Mouse (Mus musculus) olfactory bulb, adult 2 months (tissue): ENCODE data around the gene Ksr1. TPM values are rescaled to one million over a fixed set of nuclear protein-coding genes. Genes with fewer than 3 reads are reported as not detected.

Source experiments
- H3K27ac ChIP-seq: fragments of 200-500 bp; 2 replicates; pipeline ENCODE4 v1.5.1; 2012; ENCODE audit warnings: low read depth, low read length; ENCODE audit not compliant: insufficient read depth
- H3K4me1 ChIP-seq: fragments of 200-500 bp; 2 replicates; pipeline ENCODE4 v1.6.1; 2012; ENCODE audit warnings: low read length; ENCODE audit not compliant: control insufficient read depth, insufficient read depth
- H3K4me3 ChIP-seq: fragments of 200-500 bp; 2 replicates; pipeline ENCODE4 v1.5.1; 2012; ENCODE audit warnings: mild to moderate bottlenecking, low read depth, low read length, moderate library complexity; ENCODE audit not compliant: insufficient read depth
- CTCF ChIP-seq: fragments of 200-500 bp; IDR thresholded peaks from 2 replicates; pipeline ENCODE4 v1.5.1; 2012; ENCODE audit warnings: low read depth, mild to moderate bottlenecking, low read length, moderate library complexity; ENCODE audit not compliant: insufficient read depth
- POLR2A ChIP-seq: fragments of 200-500 bp; IDR thresholded peaks from 2 replicates; pipeline ENCODE4 v1.6.1; 2012; ENCODE audit warnings: mild to moderate bottlenecking, low read depth, low read length, moderate library complexity; ENCODE audit not compliant: insufficient read depth
- WGBS: fragments of 180-500 bp; shearing (Covaris S2); methylation state at CpG from one replicate; pipeline ENCODE4 v1.1.7; 2018; 5-methylcytosine and 5-hydroxymethylcytosine counted together
- polyA plus RNA-seq: library from polyadenylated mRNA; stranded (reverse); fragments of >200 nt; gene quantifications from 2 replicates; pipeline ENCODE4 v1.2.4, GENCODE M21; 2012; ENCODE audit warnings: low replicate concordance; ENCODE audit not compliant: missing spikeins, insufficient read depth, insufficient read length

Ksr1 gene
- polyA plus RNA-seq, 1 experiment: not detected

DNA sequence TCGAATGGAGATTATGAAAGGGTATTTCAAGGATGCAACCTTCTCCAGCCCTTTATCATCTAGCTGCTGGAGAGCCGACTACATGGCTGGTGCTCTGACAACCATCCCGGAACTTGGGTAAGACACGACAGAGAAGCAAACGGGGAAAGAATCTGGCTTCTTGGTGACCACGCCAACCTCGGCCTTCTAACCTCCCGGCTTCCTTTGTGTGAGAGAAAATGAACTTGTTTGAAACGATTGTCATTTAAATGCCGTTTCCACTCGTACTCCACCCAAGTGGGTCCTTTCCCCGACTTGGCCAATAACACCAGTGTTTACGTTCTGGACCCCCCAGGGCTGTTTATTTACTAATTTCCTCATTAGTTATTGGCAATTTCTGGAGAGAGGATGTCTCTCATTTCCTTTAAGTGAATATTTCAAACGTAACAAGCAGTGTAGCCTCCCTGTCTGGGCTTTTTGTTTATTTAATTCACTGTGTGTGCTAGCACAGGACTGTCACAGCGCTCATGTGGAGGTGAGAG lies 52.8 kb downstream of the Ksr1 start:
- peaks cover 65% of the 10 kb centered on the region for H3K4me1 ChIP-seq
- H3K4me3 ChIP-seq: no peak overlapping the region
- 53% methylated on average over 15 of the region's 15 CpGs for WGBS
- TF ChIP-seq POLR2A (no peak), CTCF (no peak)
- H3K27ac ChIP-seq: peak overlapping the region; percentile 20

GRCm38 (mm10) chr11:79092802-79093201 lies 53.4 kb downstream of the Ksr1 start:
- H3K27ac ChIP-seq: peak overlapping the region; percentile 20; the same call in 1 of the 2 replicates
- peaks cover 70% of the 10 kb centered on the region for H3K4me1 ChIP-seq
- TF ChIP-seq CTCF (no peak), POLR2A (no peak)
- H3K4me3 ChIP-seq: no peak overlapping the region
- WGBS: 56% methylated on average over 7 of the region's 7 CpGs

DNA sequence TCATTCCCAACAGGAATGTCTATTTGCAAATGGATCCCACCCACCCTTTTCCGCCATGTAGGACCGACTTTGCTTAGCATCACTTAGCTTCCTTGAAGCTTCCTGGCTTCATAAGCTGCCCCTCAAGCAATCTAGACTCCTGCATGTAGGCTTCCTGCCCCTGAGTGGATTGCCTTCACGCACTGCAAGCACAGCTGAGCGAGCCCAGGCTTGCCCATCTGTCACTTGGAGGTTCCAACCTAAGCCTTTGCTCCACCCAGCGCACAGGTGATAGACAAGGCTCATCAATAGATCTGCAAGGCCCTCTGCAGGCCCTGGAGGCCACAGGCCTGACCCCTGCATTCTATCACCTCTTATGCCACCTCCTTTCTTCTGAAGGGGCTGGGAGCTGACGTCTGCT lies 54.0 kb downstream of the Ksr1 start:
- Histone ChIP-seq H3K27ac (no peak overlapping the region), H3K4me3 (no peak overlapping the region), H3K4me1 (peaks cover 68% of the 10 kb centered on the region)
- 95% methylated on average over 6 of the region's 6 CpGs for WGBS
- TF ChIP-seq POLR2A: no peak
- no peak for TF ChIP-seq CTCF

DNA sequence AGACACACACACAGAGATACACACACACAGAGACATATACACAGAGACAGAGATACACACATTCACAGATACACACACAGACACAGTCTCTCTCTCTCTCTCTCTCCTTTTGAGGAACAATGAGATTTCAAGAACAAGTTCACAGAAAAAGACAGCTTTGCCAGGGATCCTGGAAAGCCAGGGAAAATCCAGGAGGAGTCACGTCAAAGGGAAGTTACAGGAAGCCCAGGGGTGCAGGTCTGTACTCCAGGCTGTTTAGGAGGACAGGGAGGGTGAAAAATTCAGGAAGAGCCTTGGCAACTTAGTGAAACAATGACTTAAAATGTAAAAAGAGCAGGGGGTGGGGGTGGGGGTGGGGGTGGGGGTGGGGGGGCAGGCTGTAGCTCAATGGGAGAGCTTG lies 56.5 kb downstream of the Ksr1 start:
- Histone ChIP-seq H3K27ac (peak overlapping the region; percentile 34), H3K4me1 (peaks cover 71% of the 10 kb centered on the region), H3K4me3 (no peak overlapping the region)
- WGBS: 50% methylated on average over 1 of the region's 1 CpGs
- TF ChIP-seq POLR2A: no peak
- no peak for TF ChIP-seq CTCF

DNA sequence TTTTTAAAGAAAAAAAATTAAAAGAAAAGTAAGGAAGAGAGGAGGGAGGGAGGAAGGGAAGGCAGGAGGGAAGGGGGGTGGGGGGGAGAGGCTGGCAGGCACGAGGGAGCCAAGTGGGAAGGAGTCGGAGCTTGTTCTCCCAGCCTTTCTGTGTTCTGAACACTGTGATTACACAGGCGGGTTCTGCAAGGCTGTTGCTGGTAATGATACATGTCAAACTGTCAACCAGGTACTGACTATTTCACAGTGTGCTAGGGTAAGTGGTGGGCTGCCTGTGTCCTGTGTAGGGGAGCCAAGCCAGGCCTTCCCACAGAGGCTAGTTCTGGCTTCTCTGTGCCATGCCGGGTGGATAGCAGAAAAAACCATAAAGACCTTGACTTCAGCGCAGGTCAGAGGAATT lies 57.2 kb downstream of the Ksr1 start:
- peak overlapping the region; percentile 34; the same call in 1 of the 2 replicates for H3K27ac ChIP-seq
- WGBS: 27% methylated on average over 5 of the region's 5 CpGs

GRCm38 (mm10) chr11:79088325-79088724 lies 57.9 kb downstream of the Ksr1 start:
- H3K4me1 ChIP-seq: peaks cover 61% of the 10 kb centered on the region
- no peak overlapping the region for H3K27ac ChIP-seq
- H3K4me3 ChIP-seq: no peak overlapping the region
- TF ChIP-seq CTCF (no peak), POLR2A (no peak)
- WGBS: 84% methylated on average over 9 of the region's 9 CpGs

More for the DNA sequence above, 57.2 kb downstream of the Ksr1 start:
- Histone ChIP-seq H3K4me1 (peaks cover 64% of the 10 kb centered on the region), H3K4me3 (no peak overlapping the region)
- TF ChIP-seq POLR2A: no peak
- no peak for TF ChIP-seq CTCF

DNA sequence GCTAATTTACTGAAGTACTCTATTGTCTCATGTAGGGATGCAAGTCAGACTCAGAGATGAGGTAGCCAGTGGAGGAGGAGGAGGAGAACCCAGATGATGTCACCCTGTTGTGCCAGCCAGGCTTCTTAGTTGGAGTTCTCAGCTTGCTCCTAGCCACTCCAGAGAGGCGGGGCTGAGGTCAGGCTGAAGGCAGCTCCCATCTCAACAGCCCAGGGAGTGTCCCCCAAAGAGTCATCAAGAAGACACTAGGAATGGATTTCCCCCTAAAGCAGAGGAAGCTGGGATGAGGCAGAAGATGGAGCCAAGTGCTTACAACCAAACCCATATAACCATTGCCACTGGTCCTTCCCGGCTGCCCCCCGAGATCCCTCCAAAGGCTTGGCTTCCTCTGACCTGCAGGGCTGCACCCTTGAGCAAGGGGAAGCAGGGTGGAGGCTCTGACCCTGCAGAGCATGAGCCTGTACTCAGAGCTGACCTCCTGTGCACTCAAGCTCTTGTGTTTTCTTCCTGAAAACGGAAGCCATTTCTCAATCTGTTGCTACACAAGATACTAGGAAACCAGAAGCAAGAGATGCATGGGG lies 58.4 kb downstream of the Ksr1 start:
- WGBS: 84% methylated on average over 4 of the region's 4 CpGs
- H3K4me1 ChIP-seq: peaks cover 58% of the 10 kb centered on the region
- TF ChIP-seq POLR2A: no peak
- TF ChIP-seq CTCF: no peak
- H3K27ac ChIP-seq: no peak overlapping the region
- no peak overlapping the region for H3K4me3 ChIP-seq

- no peak for TF ChIP-seq POLR2A
- TF ChIP-seq CTCF: no peak
- H3K27ac ChIP-seq: no peak overlapping the region
- 85% methylated on average over 12 of the region's 12 CpGs for WGBS
- H3K4me1 ChIP-seq: peaks cover 52% of the 10 kb centered on the region
- no peak overlapping the region for H3K4me3 ChIP-seq
Measured at GRCm38 (mm10) chr11:79086787-79087186, 59.4 kb downstream of the Ksr1 start.

DNA sequence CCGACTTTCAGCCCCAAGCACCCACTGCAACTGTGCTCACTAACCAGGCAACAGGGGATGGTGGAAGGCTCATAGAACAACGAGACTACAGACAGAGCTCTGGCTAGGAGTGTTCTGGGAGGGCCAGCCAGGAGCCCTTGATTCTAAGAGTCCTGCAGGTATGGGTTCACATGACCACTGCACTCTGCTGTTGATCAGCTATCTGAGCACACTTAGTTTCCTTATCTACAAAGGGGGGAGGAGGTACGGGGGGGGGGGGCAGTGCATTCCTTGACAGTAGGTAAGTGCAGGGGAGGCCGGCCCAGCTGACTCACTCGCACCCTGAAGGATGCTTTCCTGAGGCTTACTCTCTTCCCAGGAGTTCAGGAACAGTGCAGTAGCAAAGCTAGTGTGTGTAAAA lies 61.1 kb downstream of the Ksr1 start:
- H3K4me1 ChIP-seq: peaks cover 62% of the 10 kb centered on the region
- no peak overlapping the region for H3K4me3 ChIP-seq
- 61% methylated on average over 5 of the region's 5 CpGs for WGBS
- no peak overlapping the region for H3K27ac ChIP-seq
- TF ChIP-seq POLR2A (no peak), CTCF (no peak)
